In genomic region chr1:91464436-91464835, GRCm38 (mm10) we compare ENCODE assay signal across 14 mouse cellular contexts. TPM values are rescaled to one million over a fixed set of nuclear protein-coding genes. Genes with fewer than 3 reads are reported as not detected.
DNase-seq lines count a peak whose midpoint lies in the region; ATAC-seq lines count a peak whose summit lies in the region.
"Had no signal": no experiment of that assay in that cellular context is flagged by ENCODE, and none has a peak within 500 bp of the region (broad histone marks: within the 10 kb centered on the region; RNA-seq: fewer than 3 reads in every experiment).

No protein-coding gene starts in this region.

- H3K4me1 ChIP-seq in forebrain, embryonic 14.5 days (ENCODE audit: control insufficient read depth, insufficient read depth, low read length) = peaks cover 11% of the 10 kb centered on the region
- H3K4me1 ChIP-seq in forebrain, embryonic 15.5 days = peaks cover 10% of the 10 kb centered on the region
- H3K4me1 ChIP-seq in lung, embryonic 16.5 days (replicated peaks; ENCODE audit: control insufficient read depth, insufficient read depth, low read length) = peaks cover 17% of the 10 kb centered on the region; the same call in 1 of the 2 replicates
- H3K4me1 ChIP-seq in liver, embryonic 16.5 days (ENCODE audit: control insufficient read depth, low read depth, low read length) = peaks cover 11% of the 10 kb centered on the region
- peaks cover 22% of the 10 kb centered on the region for H3K4me1 ChIP-seq in limb, embryonic 10.5 days

- 15% methylated on average over 5 of the region's 5 CpGs for WGBS in forebrain, embryonic 14.5 days
- WGBS in forebrain, embryonic 15.5 days = 22% methylated on average over 5 of the region's 5 CpGs
- WGBS in lung, embryonic 16.5 days = 39% methylated on average over 5 of the region's 5 CpGs
- WGBS in liver, embryonic 16.5 days (ENCODE audit: insufficient replicate concordance) = 57% methylated on average over 5 of the region's 5 CpGs
- WGBS in limb, embryonic 10.5 days = 71% methylated on average over 5 of the region's 5 CpGs

- DNase-seq in forebrain, embryonic 14.5 days (ENCODE audit: low spot score) = peak; percentile 60
- DNase-seq in lung, adult 18-20 months = no peak
- DNase-seq in kidney, adult 9 months = peak; percentile 85
- DNase-seq in limb, embryonic 10.5 days (ENCODE audit: low spot score) = no peak
- no peak for DNase-seq in layer of hippocampus, postnatal 36 days
- DNase-seq: cerebellum, adult 8-10 months; lung, postnatal 36 days; right cerebral cortex, postnatal 25 days had no signal

- no peak overlapping the region for H3K4me3 ChIP-seq in forebrain, embryonic 14.5 days (ENCODE audit: low read depth, low read length)
- H3K4me3 ChIP-seq in forebrain, embryonic 15.5 days = no peak overlapping the region
- no peak overlapping the region for H3K4me3 ChIP-seq in lung, embryonic 16.5 days (ENCODE audit: low read length)
- H3K4me3 ChIP-seq in liver, embryonic 16.5 days (ENCODE audit: low read depth, low read length) = no peak overlapping the region
- no peak overlapping the region for H3K4me3 ChIP-seq in limb, embryonic 10.5 days
- H3K4me3 ChIP-seq: embryonic facial prominence, embryonic 10.5 days had no signal

- H3K9me3 ChIP-seq in forebrain, embryonic 14.5 days (replicated peaks; ENCODE audit: control insufficient read depth, low read length) = no peaks in the 10 kb centered on the region
- H3K9me3 ChIP-seq in forebrain, embryonic 15.5 days = no peaks in the 10 kb centered on the region
- H3K9me3 ChIP-seq in lung, embryonic 16.5 days (ENCODE audit: control insufficient read depth, low read length) = no peaks in the 10 kb centered on the region
- no peaks in the 10 kb centered on the region for H3K9me3 ChIP-seq in liver, embryonic 16.5 days (replicated peaks; ENCODE audit: control insufficient read depth, low read length)
- H3K9me3 ChIP-seq in limb, embryonic 10.5 days (replicated peaks) = no peaks in the 10 kb centered on the region
- H3K9me3 ChIP-seq: embryonic facial prominence, embryonic 10.5 days had no signal

- no peak overlapping the region for H3K4me2 ChIP-seq in forebrain, embryonic 14.5 days (ENCODE audit: low read length)
- no peak overlapping the region for H3K4me2 ChIP-seq in forebrain, embryonic 15.5 days (replicated peaks)
- no peak overlapping the region for H3K4me2 ChIP-seq in lung, embryonic 16.5 days (ENCODE audit: low read depth, low read length)
- H3K4me2 ChIP-seq in liver, embryonic 16.5 days (ENCODE audit: low read depth, low read length) = peak overlapping the region; percentile 2; the same call in 1 of the 2 replicates
- H3K4me2 ChIP-seq: midbrain, embryonic 11.5 days had no signal

- H3K27me3 ChIP-seq in forebrain, embryonic 14.5 days (replicated peaks; ENCODE audit: control insufficient read depth, insufficient read depth, low read length) = no peaks in the 10 kb centered on the region
- H3K27me3 ChIP-seq in forebrain, embryonic 15.5 days = no peaks in the 10 kb centered on the region
- no peaks in the 10 kb centered on the region for H3K27me3 ChIP-seq in lung, embryonic 16.5 days (ENCODE audit: control insufficient read depth, insufficient read depth, low read depth, low read length)
- H3K27me3 ChIP-seq in liver, embryonic 16.5 days (ENCODE audit: control insufficient read depth, insufficient read depth, low read depth, low read length) = no peaks in the 10 kb centered on the region
- H3K27me3 ChIP-seq in limb, embryonic 10.5 days (ENCODE audit: low read depth, poor library complexity, severe bottlenecking) = peaks cover 4% of the 10 kb centered on the region; the same call in 1 of the 2 replicates

- H3K27ac ChIP-seq in forebrain, embryonic 14.5 days (ENCODE audit: low read depth, low read length) = no peak overlapping the region
- no peak overlapping the region for H3K27ac ChIP-seq in forebrain, embryonic 15.5 days (replicated peaks)
- H3K27ac ChIP-seq in lung, embryonic 16.5 days (ENCODE audit: low read length) = peak overlapping the region; percentile 71
- peak overlapping the region; percentile 79 for H3K27ac ChIP-seq in liver, embryonic 16.5 days (ENCODE audit: low read length)
- H3K27ac ChIP-seq in limb, embryonic 10.5 days = no peak overlapping the region
- H3K27ac ChIP-seq: embryonic facial prominence, embryonic 10.5 days had no signal

- H3K36me3 ChIP-seq in forebrain, embryonic 14.5 days (ENCODE audit: control insufficient read depth, insufficient read depth, low read length) = no peaks in the 10 kb centered on the region
- H3K36me3 ChIP-seq in forebrain, embryonic 15.5 days = no peaks in the 10 kb centered on the region
- no peaks in the 10 kb centered on the region for H3K36me3 ChIP-seq in lung, embryonic 16.5 days (ENCODE audit: control insufficient read depth, insufficient read depth, low read length)
- H3K36me3 ChIP-seq in liver, embryonic 16.5 days (ENCODE audit: control insufficient read depth, insufficient read depth) = no peaks in the 10 kb centered on the region
- no peaks in the 10 kb centered on the region for H3K36me3 ChIP-seq in limb, embryonic 10.5 days
- H3K36me3 ChIP-seq: embryonic facial prominence, embryonic 10.5 days had no signal

- H3K9ac ChIP-seq in forebrain, embryonic 14.5 days (ENCODE audit: low read length) = no peak overlapping the region
- H3K9ac ChIP-seq in forebrain, embryonic 15.5 days (replicated peaks) = no peak overlapping the region
- no peak overlapping the region for H3K9ac ChIP-seq in lung, embryonic 16.5 days (ENCODE audit: low read length)
- no peak overlapping the region for H3K9ac ChIP-seq in liver, embryonic 16.5 days (ENCODE audit: low read depth, low read length)

- no peak for ATAC-seq in forebrain, embryonic 14.5 days
- no peak for ATAC-seq in forebrain, embryonic 15.5 days (replicated peaks)
- no peak for ATAC-seq in lung, embryonic 16.5 days (ENCODE audit: low read depth)
- ATAC-seq in liver, embryonic 16.5 days (ENCODE audit: low read depth) = no peak
- ATAC-seq: hindbrain, embryonic 16.5 days had no signal

RNA-seq across cellular contexts. Expression of gene Per2, which starts 5.3 kb away (rescaled TPM):
- polyA plus RNA-seq in forebrain, embryonic 14.5 days (2014; fragmentation: Nextera tagmentation; extraction: Ambion mirVana) = 2.6 and 4.5 TPM in 2 replicates
- polyA plus RNA-seq in forebrain, embryonic 15.5 days (2015; fragmentation: Nextera tagmentation; extraction: Ambion mirVana) = 4.5 and 5.4 TPM in 2 replicates
- polyA plus RNA-seq in lung, embryonic 16.5 days (2015; fragmentation: Nextera tagmentation; extraction: Ambion mirVana) = 10.7 and 12.2 TPM in 2 replicates
- 3.6 and 4.1 TPM in 2 replicates for polyA plus RNA-seq in liver, embryonic 16.5 days (2015; fragmentation: Nextera tagmentation; extraction: Ambion mirVana)
- 1.8 and 2.4 TPM in 2 replicates for polyA plus RNA-seq in limb, embryonic 10.5 days (2016; fragmentation: Nextera tagmentation; extraction: Ambion mirVana)
- 10 to 100 TPM; 26.4 to 37.3 TPM for total RNA-seq in layer of hippocampus, postnatal 36 days (2021)

RNA-seq across cellular contexts. Expression of gene Traf3ip1, which starts 30.0 kb away (rescaled TPM):
- 6.1 and 6.5 TPM in 2 replicates for polyA plus RNA-seq in forebrain, embryonic 14.5 days (2014; fragmentation: Nextera tagmentation; extraction: Ambion mirVana)
- 9.5 and 10.6 TPM in 2 replicates for polyA plus RNA-seq in forebrain, embryonic 15.5 days (2015; fragmentation: Nextera tagmentation; extraction: Ambion mirVana)
- polyA plus RNA-seq in lung, embryonic 16.5 days (2015; fragmentation: Nextera tagmentation; extraction: Ambion mirVana) = 12.8 and 13.0 TPM in 2 replicates
- 1.5 and 2.0 TPM in 2 replicates for polyA plus RNA-seq in liver, embryonic 16.5 days (2015; fragmentation: Nextera tagmentation; extraction: Ambion mirVana)
- 12.5 and 12.9 TPM in 2 replicates for polyA plus RNA-seq in limb, embryonic 10.5 days (2016; fragmentation: Nextera tagmentation; extraction: Ambion mirVana)
- 10 to 100 TPM; 13.5 to 13.9 TPM for total RNA-seq in layer of hippocampus, postnatal 36 days (2021)

RNA-seq across cellular contexts. Expression of gene Hes6, which starts 50.6 kb away (rescaled TPM):
- polyA plus RNA-seq in forebrain, embryonic 14.5 days (2014; fragmentation: Nextera tagmentation; extraction: Ambion mirVana) = 217 and 240 TPM in 2 replicates
- 260 and 267 TPM in 2 replicates for polyA plus RNA-seq in forebrain, embryonic 15.5 days (2015; fragmentation: Nextera tagmentation; extraction: Ambion mirVana)
- polyA plus RNA-seq in lung, embryonic 16.5 days (2015; fragmentation: Nextera tagmentation; extraction: Ambion mirVana) = 73.2 and 77.2 TPM in 2 replicates
- polyA plus RNA-seq in liver, embryonic 16.5 days (2015; fragmentation: Nextera tagmentation; extraction: Ambion mirVana) = 18.6 and 19.7 TPM in 2 replicates
- 86.2 and 111 TPM in 2 replicates for polyA plus RNA-seq in limb, embryonic 10.5 days (2016; fragmentation: Nextera tagmentation; extraction: Ambion mirVana)
- 10 to 100 TPM; 14.1 to 15.2 TPM for total RNA-seq in layer of hippocampus, postnatal 36 days (2021)

Comparison
In these comparisons a context has a peak if more than half of its experiments do, and no peak if none do; other contexts are left out.
1. DNase-seq: peak in forebrain, embryonic 14.5 days (single experiment) and kidney, adult 9 months (single experiment); none in lung, adult 18-20 months (0 of 2), limb, embryonic 10.5 days (single experiment) and layer of hippocampus, postnatal 36 days (0 of 2).
2. H3K27ac ChIP-seq: peak in lung, embryonic 16.5 days (single experiment) and liver, embryonic 16.5 days (single experiment); none in forebrain, embryonic 14.5 days (single experiment), forebrain, embryonic 15.5 days (single experiment) and limb, embryonic 10.5 days (single experiment).